Mouse (Mus musculus) E14TG2a.4 (cell line): Measurements from ENCODE around the gene Dgkb.

Experiments used
- H3K27me3 ChIP-seq: 2 replicates; pipeline ENCODE4 v1.6.1; 2014; ENCODE audit warnings: low read length, control low read depth; ENCODE audit not compliant: insufficient read depth
- H3K36me3 ChIP-seq: 2 replicates; pipeline ENCODE4 v1.6.1; 2014; ENCODE audit warnings: low read length, control low read depth; ENCODE audit not compliant: insufficient read depth
- H3K4me1 ChIP-seq: replicated peaks from 2 replicates; pipeline ENCODE4 v1.6.1; 2014; ENCODE audit warnings: low read depth, low read length, control low read depth
- H3K4me3 ChIP-seq: replicated peaks from 2 replicates; pipeline ENCODE4 v1.5.1; 2014; ENCODE audit warnings: mild to moderate bottlenecking, low read length
- H3K9me3 ChIP-seq: 2 replicates; pipeline ENCODE4 v1.6.1; 2014; ENCODE audit warnings: low read length, control low read depth
- CTCF ChIP-seq: conservative IDR thresholded peaks from 2 replicates; pipeline ENCODE4 v1.5.1; 2014; ENCODE audit warnings: low read length
- NANOG ChIP-seq: IDR thresholded peaks from 2 replicates; pipeline ENCODE4 v1.6.1; 2014; ENCODE audit warnings: borderline replicate concordance, low read length, mixed read lengths
- POU5F1 ChIP-seq: IDR thresholded peaks from 2 replicates; pipeline ENCODE4 v1.6.1; 2014; ENCODE audit warnings: low read length, borderline replicate concordance

The Dgkb gene

GRCm38 (mm10) chr12:38371597-38371996 lies 554.1 kb downstream of the Dgkb start:
- no peaks in the 10 kb centered on the region for H3K4me1 ChIP-seq
- H3K27me3 ChIP-seq: no peaks in the 10 kb centered on the region
- no peak overlapping the region for H3K4me3 ChIP-seq
- TF ChIP-seq CTCF (no peak), POU5F1 (no peak), NANOG (no peak)
- no peaks in the 10 kb centered on the region for H3K9me3 ChIP-seq
- no peaks in the 10 kb centered on the region for H3K36me3 ChIP-seq

- Histone ChIP-seq H3K4me3 (no peak overlapping the region), H3K27me3 (no peaks in the 10 kb centered on the region), H3K9me3 (no peaks in the 10 kb centered on the region), H3K4me1 (no peaks in the 10 kb centered on the region), H3K36me3 (no peaks in the 10 kb centered on the region)
- no peak for TF ChIP-seq NANOG
- no peak for TF ChIP-seq POU5F1
- no peak for TF ChIP-seq CTCF
These were observed 556.6 kb downstream of the Dgkb start for GRCm38 (mm10) chr12:38374159-38374558.

- Histone ChIP-seq H3K4me1 (no peaks in the 10 kb centered on the region), H3K27me3 (no peaks in the 10 kb centered on the region), H3K4me3 (no peak overlapping the region), H3K36me3 (no peaks in the 10 kb centered on the region), H3K9me3 (no peaks in the 10 kb centered on the region)
- TF ChIP-seq CTCF (no peak), NANOG (no peak), POU5F1 (no peak)
These were observed 568.4 kb downstream of the Dgkb start for GRCm38 (mm10) chr12:38385942-38386341.

GRCm38 (mm10) chr12:38386991-38387390 lies 569.5 kb downstream of the Dgkb start:
- Histone ChIP-seq H3K4me3 (no peak overlapping the region), H3K4me1 (no peaks in the 10 kb centered on the region), H3K27me3 (no peaks in the 10 kb centered on the region), H3K9me3 (no peaks in the 10 kb centered on the region), H3K36me3 (no peaks in the 10 kb centered on the region)
- TF ChIP-seq NANOG (no peak), CTCF (no peak)

GRCm38 (mm10) chr12:38387654-38388053 lies 570.1 kb downstream of the Dgkb start:
- no peak for TF ChIP-seq NANOG
- no peak for TF ChIP-seq POU5F1
- no peak for TF ChIP-seq CTCF
- Histone ChIP-seq H3K4me1 (no peaks in the 10 kb centered on the region), H3K9me3 (no peaks in the 10 kb centered on the region), H3K27me3 (no peaks in the 10 kb centered on the region), H3K4me3 (no peak overlapping the region), H3K36me3 (no peaks in the 10 kb centered on the region)

- Histone ChIP-seq H3K4me3 (no peak overlapping the region), H3K4me1 (no peaks in the 10 kb centered on the region), H3K9me3 (no peaks in the 10 kb centered on the region), H3K27me3 (no peaks in the 10 kb centered on the region), H3K36me3 (no peaks in the 10 kb centered on the region)
- TF ChIP-seq CTCF (no peak), NANOG (no peak), POU5F1 (no peak)
These were observed 570.7 kb downstream of the Dgkb start for GRCm38 (mm10) chr12:38388243-38388642.

- no peaks in the 10 kb centered on the region for H3K27me3 ChIP-seq
- no peak for TF ChIP-seq NANOG
- H3K36me3 ChIP-seq: no peaks in the 10 kb centered on the region
- H3K9me3 ChIP-seq: no peaks in the 10 kb centered on the region
- no peak overlapping the region for H3K4me3 ChIP-seq
- H3K4me1 ChIP-seq: no peaks in the 10 kb centered on the region
These were observed 580.3 kb downstream of the Dgkb start for GRCm38 (mm10) chr12:38397754-38398312.

GRCm38 (mm10) chr12:38400089-38400488 lies 582.6 kb downstream of the Dgkb start:
- no peak overlapping the region for H3K4me3 ChIP-seq
- TF ChIP-seq NANOG (no peak), POU5F1 (no peak), CTCF (no peak)
- H3K9me3 ChIP-seq: no peaks in the 10 kb centered on the region
- no peaks in the 10 kb centered on the region for H3K36me3 ChIP-seq
- no peaks in the 10 kb centered on the region for H3K27me3 ChIP-seq
- H3K4me1 ChIP-seq: no peaks in the 10 kb centered on the region

GRCm38 (mm10) chr12:38435364-38436130 lies 618.0 kb downstream of the Dgkb start:
- Histone ChIP-seq H3K4me3 (no peak overlapping the region), H3K9me3 (no peaks in the 10 kb centered on the region), H3K27me3 (no peaks in the 10 kb centered on the region), H3K4me1 (no peaks in the 10 kb centered on the region), H3K36me3 (no peaks in the 10 kb centered on the region)
- no peak for TF ChIP-seq CTCF
- TF ChIP-seq POU5F1: no peak
- no peak for TF ChIP-seq NANOG
